Mouse (Mus musculus) CH12.LX (cell line): ENCODE measurements around the gene Minpp1. TPM values are rescaled to one million over a fixed set of nuclear protein-coding genes. Genes with fewer than 3 reads are reported as not detected.

Experiments used
- DNase-seq: peaks from one replicate; pipeline ENCODE4 v3.0.0-alpha.2; 2013; ENCODE audit errors: extremely low read depth
- H3K27ac ChIP-seq: 2 replicates; pipeline ENCODE4 v1.5.1; 2012; ENCODE audit warnings: low read depth, mild to moderate bottlenecking, control low read depth, moderate library complexity; ENCODE audit not compliant: insufficient read depth
- H3K27me3 ChIP-seq: replicated peaks from 2 replicates; pipeline ENCODE3; 2012; ENCODE audit warnings: inconsistent platforms
- H3K36me3 ChIP-seq, 2 experiments: replicated peaks in 1 of 2; 2 replicates each; pipeline versions ENCODE3 to v1.6.1; 2012; ENCODE audit warnings: inconsistent platforms in 1 of 2, low read length in 1 of 2, mild to moderate bottlenecking in 1 of 2, mixed read lengths in 1 of 2, moderate library complexity in 1 of 2; ENCODE audit not compliant: control insufficient read depth in 1 of 2, insufficient read depth in 1 of 2
- H3K4me1 ChIP-seq, 2 experiments: 2 replicates each; pipeline ENCODE4 v1.6.1; 2012; ENCODE audit warnings: inconsistent platforms in 1 of 2, moderate library complexity in 1 of 2; ENCODE audit not compliant: insufficient read depth in 2 of 2, control insufficient read depth in 1 of 2
- H3K4me2 ChIP-seq: 2 replicates; pipeline ENCODE4 v1.6.1; 2012; ENCODE audit warnings: low read depth, mild to moderate bottlenecking, control low read depth; ENCODE audit not compliant: poor library complexity, insufficient read depth, severe bottlenecking
- H3K4me3 ChIP-seq, 3 experiments: fragments of 150-350 bp in 1 of 3; sonication (generic) in 1 of 3; replicated peaks in 1 of 3; 2 replicates each; pipeline versions ENCODE3 to v1.5.1; 2011 to 2012; ENCODE audit warnings: low read depth in 2 of 3, low read length in 2 of 3, mild to moderate bottlenecking in 2 of 3, moderate library complexity in 2 of 3, control low read depth in 1 of 3, improper control_type of control experiment in 1 of 3, inconsistent platforms in 1 of 3, mixed read lengths in 1 of 3; ENCODE audit not compliant: poor library complexity in 1 of 3
- H3K79me2 ChIP-seq: replicated peaks from 2 replicates; pipeline ENCODE4 v1.6.1; 2012; ENCODE audit warnings: mild to moderate bottlenecking, moderate library complexity; ENCODE audit not compliant: control insufficient read depth, poor library complexity, insufficient read depth, severe bottlenecking; ENCODE audit errors: extremely low read depth
- H3K9ac ChIP-seq: 2 replicates; pipeline ENCODE4 v1.6.1; 2012; ENCODE audit warnings: low read depth, mild to moderate bottlenecking, control low read depth, moderate library complexity; ENCODE audit not compliant: insufficient read depth
- H3K9me3 ChIP-seq: replicated peaks from 2 replicates; pipeline ENCODE3; 2012; ENCODE audit warnings: low read length, inconsistent platforms, mixed read lengths
- CTCF ChIP-seq, 2 experiments: IDR thresholded peaks in 1 of 2; conservative IDR thresholded peaks in 1 of 2; 2 replicates each; pipeline ENCODE4 v1.5.1; 2011 to 2012; ENCODE audit warnings: low read depth in 2 of 2, low read length in 2 of 2, improper control_type of control experiment in 1 of 2, inconsistent platforms in 1 of 2, mild to moderate bottlenecking in 1 of 2, moderate library complexity in 1 of 2
- EP300 ChIP-seq: IDR thresholded peaks from 2 replicates; pipeline ENCODE4 v1.6.1; 2011; ENCODE audit warnings: low read length, improper control_type of control experiment
- ETS1 ChIP-seq: conservative IDR thresholded peaks from 2 replicates; pipeline ENCODE4 v1.6.1; 2012; ENCODE audit warnings: low read depth, mild to moderate bottlenecking, inconsistent platforms, low read length, improper control_type of control experiment, moderate library complexity
- IRF4 ChIP-seq: IDR thresholded peaks from 2 replicates; pipeline ENCODE4 v1.6.1; 2014; ENCODE audit warnings: low read depth, mild to moderate bottlenecking, inconsistent platforms, low read length, improper control_type of control experiment
- JUN ChIP-seq: IDR thresholded peaks from 2 replicates; pipeline ENCODE4 v1.6.1; 2011; ENCODE audit warnings: low read depth, mild to moderate bottlenecking, low read length, improper control_type of control experiment, moderate library complexity; ENCODE audit not compliant: insufficient read depth
- JUND ChIP-seq: conservative IDR thresholded peaks from 2 replicates; pipeline ENCODE4 v1.6.1; 2011; ENCODE audit warnings: low read depth, low read length, improper control_type of control experiment
- KAT2A ChIP-seq: IDR thresholded peaks from 2 replicates; pipeline ENCODE4 v1.6.1; 2012; ENCODE audit warnings: low read length, improper control_type of control experiment, inconsistent platforms; ENCODE audit not compliant: insufficient replicate concordance
- MAFK ChIP-seq: IDR thresholded peaks from 2 replicates; pipeline ENCODE4 v1.6.1; 2011; ENCODE audit warnings: low read length, improper control_type of control experiment; ENCODE audit not compliant: insufficient replicate concordance
- MAX ChIP-seq: IDR thresholded peaks from 2 replicates; pipeline ENCODE4 v1.6.1; 2011; ENCODE audit warnings: low read length, improper control_type of control experiment
- MAZ ChIP-seq: IDR thresholded peaks from 2 replicates; pipeline ENCODE4 v1.6.1; 2012; ENCODE audit warnings: low read depth, mild to moderate bottlenecking, inconsistent platforms, low read length, improper control_type of control experiment, moderate library complexity
- MEF2A ChIP-seq: IDR thresholded peaks from 2 replicates; pipeline ENCODE4 v1.6.1; 2014; ENCODE audit warnings: low read depth, mild to moderate bottlenecking, inconsistent platforms, low read length, improper control_type of control experiment, borderline replicate concordance
- MXI1 ChIP-seq: IDR thresholded peaks from 2 replicates; pipeline ENCODE4 v1.6.1; 2011; ENCODE audit warnings: mild to moderate bottlenecking, low read depth, low read length, improper control_type of control experiment
- MYC ChIP-seq: IDR thresholded peaks from 2 replicates; pipeline ENCODE4 v1.6.1; 2011; ENCODE audit warnings: low read depth, mild to moderate bottlenecking, improper control_type of control experiment, low read length
- PAX5 ChIP-seq: IDR thresholded peaks from 2 replicates; pipeline ENCODE4 v1.6.1; 2012; ENCODE audit warnings: low read length, inconsistent platforms, mixed read lengths
- POLR2A ChIP-seq: IDR thresholded peaks from 2 replicates; pipeline ENCODE4 v1.6.1; 2011; ENCODE audit warnings: low read depth, mild to moderate bottlenecking, improper control_type of control experiment, low read length
- POLR2AphosphoS2 ChIP-seq: IDR thresholded peaks from 2 replicates; pipeline ENCODE4 v1.6.1; 2011; ENCODE audit warnings: low read depth, low read length, improper control_type of control experiment
- RAD21 ChIP-seq: IDR thresholded peaks from 2 replicates; pipeline ENCODE4 v1.6.1; 2011; ENCODE audit warnings: low read depth, mild to moderate bottlenecking, low read length, improper control_type of control experiment, moderate library complexity
- RCOR1 ChIP-seq: conservative IDR thresholded peaks from 2 replicates; pipeline ENCODE4 v1.6.1; 2012; ENCODE audit warnings: low read depth, mild to moderate bottlenecking, inconsistent platforms, low read length, improper control_type of control experiment
- SIN3A ChIP-seq: IDR thresholded peaks from 2 replicates; pipeline ENCODE4 v1.6.1; 2012; ENCODE audit warnings: low read length, improper control_type of control experiment, inconsistent platforms
- SMC3 ChIP-seq: IDR thresholded peaks from 2 replicates; pipeline ENCODE4 v1.6.1; 2011; ENCODE audit warnings: low read depth, low read length, improper control_type of control experiment
- TBP ChIP-seq: conservative IDR thresholded peaks from 2 replicates; pipeline ENCODE4 v1.6.1; 2011; ENCODE audit warnings: low read depth, low read length, improper control_type of control experiment
- TCF12 ChIP-seq: IDR thresholded peaks from 2 replicates; pipeline ENCODE4 v1.6.1; 2014; ENCODE audit warnings: low read depth, mild to moderate bottlenecking, inconsistent platforms, low read length, improper control_type of control experiment
- UBTF ChIP-seq: IDR thresholded peaks from 2 replicates; pipeline ENCODE4 v1.6.1; 2012; ENCODE audit warnings: low read depth, mild to moderate bottlenecking, inconsistent platforms, low read length, improper control_type of control experiment, moderate library complexity
- ZC3H11A ChIP-seq: IDR thresholded peaks from 2 replicates; pipeline ENCODE4 v1.6.1; 2012; ENCODE audit warnings: low read depth, mild to moderate bottlenecking, inconsistent platforms, low read length, improper control_type of control experiment
- ZNF384 ChIP-seq: IDR thresholded peaks from 2 replicates; pipeline ENCODE4 v1.6.1; 2012; ENCODE audit warnings: low read depth, low read length, improper control_type of control experiment, inconsistent platforms
- dilution Hi-C: fragments of 300-500 bp; cut with MboI; formaldehyde crosslinking; loops from 2 replicates; pipeline ENCODE4 v1.14.3; 2020; ENCODE audit warnings: low sequenced_read_pairs; ENCODE audit not compliant: extremely low pct_unique_long_range_greater_than_20kb, extremely low pct_ligation_motif_present
- in situ Hi-C: fragments of 300-500 bp; cut with MboI; formaldehyde crosslinking; loops from 3 replicates; pipeline ENCODE4 v1.14.3; 2019; ENCODE audit warnings: low sequenced_read_pairs, low pct_ligation_motif_present, low pct_unique_long_range_greater_than_20kb, mixed read lengths
- polyA plus RNA-seq: library from polyadenylated mRNA; unstranded; fragments of >175 nt; gene quantifications from 2 replicates; pipeline ENCODE4 v1.2.1, GENCODE M21; 2012; ENCODE audit warnings: low read depth; ENCODE audit not compliant: insufficient read length
- total RNA-seq, 2 experiments: library from RNA; depleted of rRNA; stranded (reverse); fragments of 300-350 nt in 1 of 2; fragments of >200 nt in 1 of 2; gene quantifications; 2 replicates each; pipeline ENCODE4 v1.2.3; 2012 to 2014

The Minpp1 gene
- total and polyA plus RNA-seq, 3 experiments, result 50.5 to 73.2 (median 50.7) TPM

GRCm38 (mm10) chr19:32439356-32439755 is 46.2 kb upstream of the Minpp1 start:
- Histone ChIP-seq H3K36me3 (no peaks in the 10 kb centered on the region), H3K27me3 (no peaks in the 10 kb centered on the region), H3K9ac (no peak overlapping the region), H3K79me2 (no peaks in the 10 kb centered on the region), H3K27ac (no peak overlapping the region), H3K9me3 (peaks cover 3% of the 10 kb centered on the region), H3K4me3 (no peak overlapping the region), H3K4me1 (no peaks in the 10 kb centered on the region), H3K4me2 (no peak overlapping the region)
- dilution Hi-C loops (no loop called here), in situ Hi-C loops (no loop called here)
- DNase-seq, result no peak
- no peak for TF ChIP-seq UBTF
- no peak for TF ChIP-seq EP300
- TF ChIP-seq KAT2A, result no peak
- TF ChIP-seq SIN3A, result no peak
- no peak for TF ChIP-seq JUN
- TF ChIP-seq ZC3H11A, result no peak
- no peak for TF ChIP-seq MAZ
- no peak for TF ChIP-seq MEF2A
- no peak for TF ChIP-seq RCOR1
- no peak for TF ChIP-seq CTCF (conservative IDR thresholded peaks at IDR 0.05 in 1 of 2, IDR thresholded peaks at IDR 0.05 in 1 of 2; ENCODE audit: low read depth in 2 of 2, low read length in 2 of 2)
- no peak for TF ChIP-seq TBP
- TF ChIP-seq MXI1, result no peak
- TF ChIP-seq MYC, result no peak
- no peak for TF ChIP-seq POLR2A
- TF ChIP-seq RAD21, result no peak
- TF ChIP-seq ZNF384, result no peak
- no peak for TF ChIP-seq PAX5
- TF ChIP-seq POLR2AphosphoS2, result no peak
- no peak for TF ChIP-seq MAX
- TF ChIP-seq ETS1, result no peak

DNA sequence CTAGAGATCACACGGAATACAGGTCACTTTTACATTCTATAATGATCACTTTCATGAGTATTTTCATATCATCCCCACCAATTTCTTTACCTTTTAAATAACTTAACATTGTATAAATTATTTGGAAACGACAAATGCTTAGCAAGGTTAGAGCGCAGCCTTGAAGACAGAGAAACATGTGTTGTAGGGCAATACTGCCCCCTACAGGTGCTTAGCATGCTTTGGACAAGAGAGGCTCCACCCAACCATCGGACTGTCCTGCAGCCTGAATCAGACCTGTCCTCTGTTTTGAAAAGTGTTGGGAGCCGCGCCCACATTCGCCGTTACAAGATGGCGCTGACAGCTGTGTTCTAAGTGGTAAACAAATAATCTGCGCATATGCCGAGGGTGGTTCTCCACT is 44.0 kb upstream of the Minpp1 start:
- in situ Hi-C loops, result no loop called here
- peaks cover 3% of the 10 kb centered on the region for H3K9me3 ChIP-seq
- TF ChIP-seq TBP (no peak), ZNF384 (no peak), MXI1 (no peak), RAD21 (peak; percentile 27), CTCF (conservative IDR thresholded peaks at IDR 0.05 in 1 of 2, IDR thresholded peaks at IDR 0.05 in 1 of 2; ENCODE audit: low read depth in 2 of 2, low read length in 2 of 2) (peak in 1 of 2 experiments; percentile 34; a peak in 2 of 4 replicates), MAFK (no peak), RCOR1 (no peak), IRF4 (no peak), TCF12 (no peak), JUND (no peak), SMC3 (no peak), PAX5 (no peak)
- H3K4me2 ChIP-seq, result no peak overlapping the region
- no peaks in the 10 kb centered on the region for H3K36me3 ChIP-seq
- no peaks in the 10 kb centered on the region for H3K4me1 ChIP-seq
- no peak overlapping the region for H3K27ac ChIP-seq
- dilution Hi-C loops, result no loop called here
- H3K9ac ChIP-seq, result no peak overlapping the region
- no peak overlapping the region for H3K4me3 ChIP-seq
- H3K79me2 ChIP-seq, result no peaks in the 10 kb centered on the region
- DNase-seq, result peak; percentile 12
- H3K27me3 ChIP-seq, result no peaks in the 10 kb centered on the region
